Mouse (Mus musculus) midbrain, embryonic 11.5 days (tissue): ENCODE measurements at regions not wholly inside any gene's neighbourhood (a gene's known extent, or its start where the extent isn't known, plus 50 kb on each side); places are given as distances from the start of the nearest gene placed in this dataset.

Experiments
- ATAC-seq: fragments of 200-750 bp; cut with Nextera tagmentation; 2 replicates; pipeline ENCODE4 v1.8.0; 2017; ENCODE audit warnings: moderate TSS enrichment, moderate library complexity; ENCODE audit not compliant: low FRiP score
- DNase-seq: peaks from one replicate; pipeline ENCODE4 v3.0.0; 2015; ENCODE audit warnings: low spot score; ENCODE audit errors: missing footprints
- H3K27ac ChIP-seq: fragments of 300-500 bp; sonication (generic); 2 replicates; pipeline ENCODE4 v1.5.1; 2014; ENCODE audit warnings: low read depth, low read length
- H3K27me3 ChIP-seq: fragments of 300-500 bp; sonication (generic); 2 replicates; pipeline ENCODE4 v1.6.1; 2014; ENCODE audit warnings: mild to moderate bottlenecking, low read length, moderate library complexity, mixed read lengths; ENCODE audit not compliant: control insufficient read depth, insufficient read depth
- H3K36me3 ChIP-seq: fragments of 300-500 bp; sonication (generic); 2 replicates; pipeline ENCODE4 v1.6.1; 2014; ENCODE audit warnings: mild to moderate bottlenecking, low read length, moderate library complexity, mixed read lengths; ENCODE audit not compliant: control insufficient read depth, insufficient read depth
- H3K4me1 ChIP-seq: fragments of 300-500 bp; sonication (generic); 2 replicates; pipeline ENCODE4 v1.6.1; 2014; ENCODE audit warnings: low read length; ENCODE audit not compliant: control insufficient read depth, insufficient read depth
- H3K4me2 ChIP-seq: fragments of 300-500 bp; sonication (generic); 2 replicates; pipeline ENCODE4 v1.6.1; 2014; ENCODE audit warnings: mild to moderate bottlenecking, moderate library complexity
- H3K4me3 ChIP-seq: fragments of 300-500 bp; sonication (generic); 2 replicates; pipeline ENCODE4 v1.5.1; 2014; ENCODE audit warnings: low read depth, low read length
- H3K9ac ChIP-seq: fragments of 300-500 bp; sonication (generic); 2 replicates; pipeline ENCODE4 v1.6.1; 2014; ENCODE audit warnings: low read length
- H3K9me3 ChIP-seq: fragments of 300-500 bp; sonication (generic); 2 replicates; pipeline ENCODE4 v1.6.1; 2016; ENCODE audit warnings: low read length; ENCODE audit not compliant: control insufficient read depth
- WGBS: fragments of 180-500 bp; shearing (Covaris S2); extraction: QIAGEN DNeasy Blood & Tissue Kit; methylation state at CpG from one replicate; pipeline ENCODE4 v1.1.7; 2014; 5-methylcytosine and 5-hydroxymethylcytosine counted together

GRCm38 (mm10) chr4:55594699-55595098 lies 62.4 kb upstream of the Klf4 start:
- 82% methylated on average over 6 of the region's 6 CpGs for WGBS
- Histone ChIP-seq H3K36me3 (no peaks in the 10 kb centered on the region), H3K9ac (no peak overlapping the region), H3K4me2 (no peak overlapping the region), H3K9me3 (no peaks in the 10 kb centered on the region), H3K4me3 (no peak overlapping the region), H3K4me1 (no peaks in the 10 kb centered on the region), H3K27ac (no peak overlapping the region), H3K27me3 (no peaks in the 10 kb centered on the region)
- no peak for DNase-seq
- ATAC-seq, result no peak

GRCm38 (mm10) chr4:55593132-55593531 lies 60.9 kb upstream of the Klf4 start:
- no peak overlapping the region for H3K27ac ChIP-seq
- DNase-seq, result no peak
- H3K27me3 ChIP-seq, result no peaks in the 10 kb centered on the region
- H3K36me3 ChIP-seq, result no peaks in the 10 kb centered on the region
- no peak overlapping the region for H3K4me3 ChIP-seq
- H3K9me3 ChIP-seq, result no peaks in the 10 kb centered on the region
- H3K9ac ChIP-seq, result no peak overlapping the region
- 31% methylated on average over 3 of the region's 3 CpGs for WGBS
- no peak overlapping the region for H3K4me2 ChIP-seq
- no peak for ATAC-seq
- no peaks in the 10 kb centered on the region for H3K4me1 ChIP-seq

GRCm38 (mm10) chr4:55586212-55586611 lies 53.9 kb upstream of the Klf4 start:
- DNase-seq, result no peak
- no peak overlapping the region for H3K4me3 ChIP-seq
- no peaks in the 10 kb centered on the region for H3K9me3 ChIP-seq
- H3K36me3 ChIP-seq, result no peaks in the 10 kb centered on the region
- ATAC-seq, result no peak
- no peaks in the 10 kb centered on the region for H3K27me3 ChIP-seq
- WGBS, result 88% methylated on average over 3 of the region's 3 CpGs
- no peak overlapping the region for H3K9ac ChIP-seq
- no peaks in the 10 kb centered on the region for H3K4me1 ChIP-seq
- no peak overlapping the region for H3K4me2 ChIP-seq
- no peak overlapping the region for H3K27ac ChIP-seq

GRCm38 (mm10) chr4:55583589-55583988 lies 51.3 kb upstream of the Klf4 start:
- no peak for ATAC-seq
- Histone ChIP-seq H3K27ac (no peak overlapping the region), H3K4me1 (no peaks in the 10 kb centered on the region), H3K4me3 (no peak overlapping the region), H3K9me3 (no peaks in the 10 kb centered on the region), H3K9ac (no peak overlapping the region), H3K4me2 (no peak overlapping the region), H3K36me3 (no peaks in the 10 kb centered on the region), H3K27me3 (no peaks in the 10 kb centered on the region)
- no peak for DNase-seq
- 56% methylated on average over 8 of the region's 8 CpGs for WGBS
